Mouse (Mus musculus): ENCODE data around the gene Vmn1r199. TPM values are rescaled to one million over a fixed set of nuclear protein-coding genes. Genes with fewer than 3 reads are reported as not detected.

Gene Vmn1r199
- not detected for polyA plus RNA-seq (2014; fragmentation: Illumina TruSeq; extraction: RNeasy Lipid Tissue Mini Kit (QIAGEN cat#74804); ENCODE audit: low read depth, low replicate concordance)

DNA sequence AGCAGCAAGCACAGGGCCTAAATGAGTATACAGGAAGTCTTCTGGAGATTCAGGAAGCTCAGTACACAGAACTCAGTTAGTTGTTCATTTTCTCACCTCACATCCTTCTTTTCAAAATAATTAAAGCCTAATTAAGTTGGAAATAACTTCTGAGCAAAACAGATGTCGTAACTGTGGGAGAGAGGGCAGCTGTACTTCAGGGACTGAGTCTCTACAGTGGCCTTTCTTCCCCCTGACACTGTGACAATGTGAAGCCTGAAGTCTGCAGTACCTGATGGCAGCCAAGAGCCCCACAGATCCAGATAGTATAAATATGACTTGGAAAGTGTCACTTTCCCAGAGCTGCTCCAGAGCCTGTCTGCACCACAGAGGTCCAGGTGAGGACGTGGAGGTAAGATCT is at the start of gene Vmn1r199:
TSS of gene Vmn1r199 (plus strand) at position 301 of the 400 bp plus-strand sequence.

DNA sequence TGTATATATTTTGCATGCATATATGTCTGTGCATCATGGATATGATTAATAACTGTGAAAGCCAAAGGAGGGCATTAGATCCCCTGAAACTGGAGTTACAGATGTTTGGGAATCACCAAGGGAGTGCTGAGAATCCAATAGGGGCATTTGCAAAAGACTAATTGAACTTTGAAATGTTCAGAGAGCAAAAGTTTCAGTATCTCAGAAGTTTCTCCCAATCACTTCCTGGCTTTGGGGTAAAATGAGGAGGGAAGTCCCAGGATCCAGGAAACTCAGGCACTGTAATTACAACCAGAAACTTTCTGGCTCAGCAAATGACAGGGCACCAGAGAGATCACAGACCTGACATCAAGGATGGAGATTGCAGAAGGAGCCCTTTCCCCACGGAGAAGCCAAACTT is 29.6 kb upstream of the Vmn1r199 start, which contains the start of gene Vmn1r198:
TSS of gene Vmn1r198 (plus strand) at position 301 of the 400 bp plus-strand sequence.

DNA sequence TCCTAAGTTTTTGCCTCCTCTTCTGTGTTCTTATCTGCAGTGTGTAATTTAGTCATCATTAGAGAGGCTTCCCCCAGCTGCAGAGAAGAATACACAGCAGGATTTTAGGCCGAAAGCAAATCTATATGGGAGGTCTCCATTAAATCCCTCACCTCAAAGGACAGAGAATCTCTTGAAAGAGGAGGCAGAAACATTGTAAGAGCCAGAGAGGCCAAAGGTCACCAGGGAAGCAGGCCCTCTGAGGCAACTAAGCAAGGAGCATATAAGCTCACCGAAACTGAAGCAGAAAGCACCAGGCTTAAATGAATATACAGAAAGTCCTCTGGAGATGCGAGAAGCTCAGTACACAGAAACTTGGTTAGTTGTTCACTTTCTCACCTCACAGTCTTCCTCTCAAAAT is 10.5 kb downstream of the Vmn1r199 start, which contains the start of gene Vmn1r200:
TSS of gene Vmn1r200 (plus strand) at position 301 of the 400 bp plus-strand sequence.

Other genes starting within 250 kb of the Vmn1r199 start
- gene Vmn1r191, start 195.8 kb upstream of the Vmn1r199 start, polyA plus RNA-seq (2014; fragmentation: Illumina TruSeq; extraction: RNeasy Lipid Tissue Mini Kit (QIAGEN cat#74804); ENCODE audit: low read depth, low replicate concordance): not detected
- gene Vmn1r192, start 188.7 kb upstream of the Vmn1r199 start, polyA plus RNA-seq (2014; fragmentation: Illumina TruSeq; extraction: RNeasy Lipid Tissue Mini Kit (QIAGEN cat#74804); ENCODE audit: low read depth, low replicate concordance): not detected
- gene Vmn1r193, start 156.7 kb upstream of the Vmn1r199 start, polyA plus RNA-seq (2014; fragmentation: Illumina TruSeq; extraction: RNeasy Lipid Tissue Mini Kit (QIAGEN cat#74804); ENCODE audit: low read depth, low replicate concordance): not detected
- gene Vmn1r194, start 135.6 kb upstream of the Vmn1r199 start, polyA plus RNA-seq (2014; fragmentation: Illumina TruSeq; extraction: RNeasy Lipid Tissue Mini Kit (QIAGEN cat#74804); ENCODE audit: low read depth, low replicate concordance): not detected
- gene Vmn1r195, start 109.3 kb upstream of the Vmn1r199 start, polyA plus RNA-seq (2014; fragmentation: Illumina TruSeq; extraction: RNeasy Lipid Tissue Mini Kit (QIAGEN cat#74804); ENCODE audit: low read depth, low replicate concordance): not detected
- gene Vmn1r196, start 89.9 kb upstream of the Vmn1r199 start, polyA plus RNA-seq (2014; fragmentation: Illumina TruSeq; extraction: RNeasy Lipid Tissue Mini Kit (QIAGEN cat#74804); ENCODE audit: low read depth, low replicate concordance): not detected
- not detected for gene Vmn1r197, start 55.2 kb upstream of the Vmn1r199 start, polyA plus RNA-seq (2014; fragmentation: Illumina TruSeq; extraction: RNeasy Lipid Tissue Mini Kit (QIAGEN cat#74804); ENCODE audit: low read depth, low replicate concordance)
- not detected for gene Vmn1r198, start 29.5 kb upstream of the Vmn1r199 start, polyA plus RNA-seq (2014; fragmentation: Illumina TruSeq; extraction: RNeasy Lipid Tissue Mini Kit (QIAGEN cat#74804); ENCODE audit: low read depth, low replicate concordance)
- gene Vmn1r200, start 10.6 kb downstream of the Vmn1r199 start, polyA plus RNA-seq (2014; fragmentation: Illumina TruSeq; extraction: RNeasy Lipid Tissue Mini Kit (QIAGEN cat#74804); ENCODE audit: low read depth, low replicate concordance): not detected
- gene Vmn1r201, start 92.1 kb downstream of the Vmn1r199 start, polyA plus RNA-seq (2014; fragmentation: Illumina TruSeq; extraction: RNeasy Lipid Tissue Mini Kit (QIAGEN cat#74804); ENCODE audit: low read depth, low replicate concordance): not detected
- gene Vmn1r202, start 125.6 kb downstream of the Vmn1r199 start, polyA plus RNA-seq (2014; fragmentation: Illumina TruSeq; extraction: RNeasy Lipid Tissue Mini Kit (QIAGEN cat#74804); ENCODE audit: low read depth, low replicate concordance): not detected
- not detected for gene Vmn1r203, start 138.3 kb downstream of the Vmn1r199 start, polyA plus RNA-seq (2014; fragmentation: Illumina TruSeq; extraction: RNeasy Lipid Tissue Mini Kit (QIAGEN cat#74804); ENCODE audit: low read depth, low replicate concordance)
- not detected for gene Vmn1r204, start 173.4 kb downstream of the Vmn1r199 start, polyA plus RNA-seq (2014; fragmentation: Illumina TruSeq; extraction: RNeasy Lipid Tissue Mini Kit (QIAGEN cat#74804); ENCODE audit: low read depth, low replicate concordance)
- not detected for gene Vmn1r205, start 213.2 kb downstream of the Vmn1r199 start, polyA plus RNA-seq (2014; fragmentation: Illumina TruSeq; extraction: RNeasy Lipid Tissue Mini Kit (QIAGEN cat#74804); ENCODE audit: low read depth, low replicate concordance)
- not detected for gene Vmn1r206, start 244.4 kb downstream of the Vmn1r199 start, polyA plus RNA-seq (2014; fragmentation: Illumina TruSeq; extraction: RNeasy Lipid Tissue Mini Kit (QIAGEN cat#74804); ENCODE audit: low read depth, low replicate concordance)